Mouse (Mus musculus): ENCODE results near the gene Chchd3. TPM values are rescaled to one million over a fixed set of nuclear protein-coding genes. Genes with fewer than 3 reads are reported as not detected.

Gene Chchd3
- polyA plus RNA-seq, 1 experiment from 2014 or later: 88.6 TPM

- WGBS (ENCODE audit: missing documents): 16% methylated on average over 4 of the region's 4 CpGs
Observed at GRCm38 (mm10) chr6:32783102-32783501, 277.0 kb downstream of the Chchd3 start.

GRCm38 (mm10) chr6:32780602-32781001 is 279.5 kb downstream of the Chchd3 start:
- H3K27ac ChIP-seq: peak overlapping the region; percentile 68
- peak overlapping the region; percentile 22 for H3K4me3 ChIP-seq (ENCODE audit: inconsistent target)
- WGBS (ENCODE audit: missing documents): 6% methylated on average over 11 of the region's 11 CpGs
- H3K79me2 ChIP-seq (ENCODE audit: inconsistent target): no peaks in the 10 kb centered on the region
- H3K36me3 ChIP-seq (ENCODE audit: inconsistent target): no peaks in the 10 kb centered on the region

More at GRCm38 (mm10) chr6:32783102-32783501, 277.0 kb downstream of the Chchd3 start:
- Histone ChIP-seq H3K27ac (peak overlapping the region; percentile 68), H3K79me2 (ENCODE audit: inconsistent target) (no peaks in the 10 kb centered on the region), H3K4me3 (ENCODE audit: inconsistent target) (no peak overlapping the region), H3K36me3 (ENCODE audit: inconsistent target) (no peaks in the 10 kb centered on the region)

- Histone ChIP-seq H3K27ac (no peak overlapping the region), H3K79me2 (ENCODE audit: inconsistent target) (no peaks in the 10 kb centered on the region), H3K4me3 (ENCODE audit: inconsistent target) (no peak overlapping the region), H3K36me3 (ENCODE audit: inconsistent target) (no peaks in the 10 kb centered on the region)
- 87% methylated on average over 11 of the region's 11 CpGs for WGBS (ENCODE audit: missing documents)
Observed at GRCm38 (mm10) chr6:32776384-32776783, 283.7 kb downstream of the Chchd3 start.

- Histone ChIP-seq H3K27ac (no peak overlapping the region), H3K79me2 (ENCODE audit: inconsistent target) (no peaks in the 10 kb centered on the region), H3K36me3 (ENCODE audit: inconsistent target) (no peaks in the 10 kb centered on the region), H3K4me3 (ENCODE audit: inconsistent target) (no peak overlapping the region)
- 94% methylated on average over 8 of the region's 10 CpGs for WGBS (ENCODE audit: missing documents)
Observed at GRCm38 (mm10) chr6:32754524-32754923, 305.5 kb downstream of the Chchd3 start.

- Histone ChIP-seq H3K4me3 (ENCODE audit: inconsistent target) (no peak overlapping the region), H3K79me2 (ENCODE audit: inconsistent target) (no peaks in the 10 kb centered on the region), H3K27ac (no peak overlapping the region), H3K36me3 (ENCODE audit: inconsistent target) (no peaks in the 10 kb centered on the region)
- WGBS (ENCODE audit: missing documents): 100% methylated on average over 1 of the region's 1 CpGs
Observed at GRCm38 (mm10) chr6:32749821-32750220, 310.2 kb downstream of the Chchd3 start.

GRCm38 (mm10) chr6:32748777-32749176 is 311.3 kb downstream of the Chchd3 start:
- H3K4me3 ChIP-seq (ENCODE audit: inconsistent target): no peak overlapping the region
- H3K79me2 ChIP-seq (ENCODE audit: inconsistent target): no peaks in the 10 kb centered on the region
- WGBS (ENCODE audit: missing documents): 85% methylated on average over 6 of the region's 6 CpGs
- H3K27ac ChIP-seq: no peak overlapping the region
- H3K36me3 ChIP-seq (ENCODE audit: inconsistent target): no peaks in the 10 kb centered on the region

- 84% methylated on average over 2 of the region's 2 CpGs for whole genome bisulfite sequencing (ENCODE audit: missing documents)
- H3K79me2 ChIP-seq (ENCODE audit: inconsistent target): no peaks in the 10 kb centered on the region
- no peak overlapping the region for H3K4me3 ChIP-seq (ENCODE audit: inconsistent target)
Observed at GRCm38 (mm10) chr6:32747333-32747732, 312.7 kb downstream of the Chchd3 start.

More at GRCm38 (mm10) chr6:32747333-32747732, 312.7 kb downstream of the Chchd3 start:
- H3K36me3 ChIP-seq (ENCODE audit: inconsistent target): no peaks in the 10 kb centered on the region
- H3K27ac ChIP-seq: no peak overlapping the region

Other genes starting within 250 kb of the Chchd3 start
- gene Exoc4, start 188.8 kb upstream of the Chchd3 start, polyA plus RNA-seq (2018): 43.4 to 52.1 TPM (median 47.9 TPM) in 3 replicates